Mouse (Mus musculus): ENCODE measurements around the gene Ninl.

Ninl gene

DNA sequence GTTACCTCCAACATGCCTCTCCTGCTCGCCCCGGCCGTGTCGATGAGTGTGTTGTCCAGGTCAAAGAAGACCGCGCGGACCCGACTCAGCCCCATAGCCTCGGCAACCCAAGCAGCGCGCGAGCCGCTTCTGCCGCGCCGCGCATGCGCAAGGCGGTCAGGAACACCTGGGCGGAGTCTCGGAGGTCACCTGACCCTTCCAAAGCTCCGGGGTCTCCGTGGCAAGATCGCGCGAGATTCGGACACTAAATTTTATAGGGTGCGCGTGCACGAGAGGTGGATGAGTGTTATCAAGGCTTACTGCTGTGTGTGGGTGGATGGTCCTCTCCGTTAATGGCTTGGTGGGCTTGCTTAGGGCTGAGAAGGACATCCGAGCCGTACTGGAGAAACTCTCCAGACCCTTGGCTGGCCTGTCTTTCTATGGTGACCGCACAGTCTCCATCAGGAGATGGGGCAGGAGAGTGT is at the start of gene Ninl, which contains the start of gene Nanp:
Gene Ninl (minus strand): TSS at position 151 of the 464 bp plus-strand sequence.
Gene Nanp (minus strand): TSS at position 167 of the 464 bp plus-strand sequence.
- in situ Hi-C loops (cut with MboI; ENCODE audit: unreplicated experiment in 2 of 2) = loop anchor here in 1 of 2 experiments (25.0 kb wide), 2 partner anchors 677 to 902 kb away; partner anchors contain the start of genes 3300002I08Rik and Zfp120

GRCm38 (mm10) chr2:151056637-151057036 is 17.5 kb upstream of the Ninl start:
- in situ Hi-C loops (cut with MboI; ENCODE audit: unreplicated experiment in 2 of 2) = no loop called here

GRCm38 (mm10) chr2:151040411-151040810 is 1.2 kb upstream of the Ninl start:
- in situ Hi-C loops (cut with MboI; ENCODE audit: unreplicated experiment in 2 of 2) = loop anchor here in 1 of 2 experiments (25.0 kb wide), 2 partner anchors 678 to 903 kb away; partner anchors contain the start of genes 3300002I08Rik and Zfp120

DNA sequence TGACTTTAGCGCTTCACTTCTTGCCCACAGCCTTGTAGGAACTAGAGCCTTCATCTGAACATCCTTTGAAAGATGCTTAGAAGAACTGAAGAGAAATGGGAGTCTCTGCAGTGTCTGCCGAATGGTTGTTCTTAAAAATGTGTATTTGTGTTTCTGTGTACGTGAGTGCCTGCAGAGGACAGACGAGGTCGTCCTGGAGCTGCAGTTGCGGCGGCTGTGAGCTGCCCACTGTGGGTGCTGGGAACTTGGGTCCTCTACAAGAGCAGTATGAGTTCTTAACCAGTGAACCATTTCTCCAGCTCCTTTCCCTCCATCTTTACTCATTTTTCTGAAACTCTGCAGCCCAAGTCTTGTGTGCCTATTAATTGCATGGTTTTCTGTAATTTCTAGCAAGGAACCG is 544 bp upstream of the Ninl start:
- in situ Hi-C loops (cut with MboI; ENCODE audit: unreplicated experiment in 2 of 2) = loop anchor here in 1 of 2 experiments (25.0 kb wide), 2 partner anchors 677 to 902 kb away; partner anchors contain the start of genes 3300002I08Rik and Zfp120

- in situ Hi-C loops (cut with MboI; ENCODE audit: unreplicated experiment in 2 of 2) = loop anchor here in 1 of 2 experiments (25.0 kb wide), 2 partner anchors 677 to 902 kb away; partner anchors contain the start of genes 3300002I08Rik and Zfp120
These were observed 365 bp downstream of the Ninl start for GRCm38 (mm10) chr2:151038811-151039222.

- in situ Hi-C loops (cut with MboI; ENCODE audit: unreplicated experiment in 2 of 2) = loop anchor here in 1 of 2 experiments (25.0 kb wide), 2 partner anchors 676 to 901 kb away; partner anchors contain the start of genes 3300002I08Rik and Zfp120
These were observed 1.2 kb downstream of the Ninl start for GRCm38 (mm10) chr2:151037876-151038552.

DNA sequence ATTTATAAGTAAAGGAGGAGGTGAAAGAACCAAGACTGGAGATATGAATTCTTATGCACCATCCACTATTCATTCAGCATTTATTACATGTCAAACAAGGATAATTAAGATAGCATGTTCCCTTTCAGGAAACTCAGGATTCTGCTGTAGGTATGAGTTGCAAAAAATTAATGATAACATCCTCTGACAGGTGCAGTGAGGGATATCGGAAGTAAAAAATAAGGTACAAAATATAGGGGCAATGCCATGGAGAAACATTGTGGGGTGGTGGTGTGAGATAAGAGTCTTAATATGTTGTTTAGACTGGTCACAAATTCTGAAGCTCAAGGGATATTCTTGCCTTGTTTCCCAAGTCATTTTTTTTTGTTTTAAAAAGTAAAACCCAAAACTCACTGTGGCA is 1.9 kb downstream of the Ninl start:
- in situ Hi-C loops (cut with MboI; ENCODE audit: unreplicated experiment in 2 of 2) = loop anchor here in 1 of 2 experiments (25.0 kb wide), 2 partner anchors 675 to 900 kb away; partner anchors contain the start of genes 3300002I08Rik and Zfp120

DNA sequence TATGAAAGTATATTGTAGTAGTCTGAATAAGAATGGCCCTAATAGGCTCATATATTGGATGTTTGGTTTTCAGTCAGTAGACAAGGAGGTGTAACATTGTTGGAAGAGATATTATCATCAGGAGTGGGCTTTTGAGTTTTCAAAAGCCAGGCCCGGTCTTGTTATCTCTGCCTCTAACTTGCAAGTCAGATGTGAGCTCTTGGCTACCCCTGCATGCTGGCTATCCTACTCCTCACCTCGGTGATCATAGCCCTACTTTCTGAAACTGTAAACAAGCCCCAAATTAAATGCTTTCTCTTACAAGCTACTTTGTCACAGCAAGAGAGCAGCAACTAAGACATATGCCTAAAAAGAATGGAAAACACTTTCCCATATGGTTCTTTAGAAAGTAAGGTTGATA is 2.5 kb downstream of the Ninl start:
- in situ Hi-C loops (cut with MboI; ENCODE audit: unreplicated experiment in 2 of 2) = loop anchor here in 1 of 2 experiments (25.0 kb wide), 2 partner anchors 674 to 899 kb away; partner anchors contain the start of genes 3300002I08Rik and Zfp120

DNA sequence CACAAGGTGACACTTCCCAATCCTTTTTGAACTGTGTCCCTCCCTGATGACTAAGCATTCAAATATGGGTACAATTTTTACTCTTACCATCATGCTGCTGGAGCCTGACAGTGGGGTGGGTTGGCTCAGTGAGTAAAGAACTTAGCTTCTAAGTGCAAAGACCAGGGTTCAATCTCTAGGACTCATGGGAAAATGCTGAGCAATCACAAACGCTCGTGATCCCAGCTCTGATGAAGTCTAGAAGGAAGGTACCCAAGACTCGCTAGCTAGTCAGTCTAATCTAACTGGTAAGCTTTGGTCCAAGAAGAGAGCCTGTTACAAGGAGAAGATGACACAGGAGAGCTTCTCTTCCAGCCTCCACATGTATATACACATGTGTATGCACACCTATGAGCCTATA is 4.7 kb downstream of the Ninl start:
- in situ Hi-C loops (cut with MboI; ENCODE audit: unreplicated experiment in 2 of 2) = loop anchor here in 1 of 2 experiments (25.0 kb wide), 2 partner anchors 672 to 897 kb away; partner anchors contain the start of genes 3300002I08Rik and Zfp120

- in situ Hi-C loops (cut with MboI; ENCODE audit: unreplicated experiment in 2 of 2) = loop anchor here in 1 of 2 experiments (25.0 kb wide), 2 partner anchors 884 to 1659 kb away; partner anchors contain the start of gene Zfp120
These were observed 18.0 kb downstream of the Ninl start for GRCm38 (mm10) chr2:151021158-151021557.

DNA sequence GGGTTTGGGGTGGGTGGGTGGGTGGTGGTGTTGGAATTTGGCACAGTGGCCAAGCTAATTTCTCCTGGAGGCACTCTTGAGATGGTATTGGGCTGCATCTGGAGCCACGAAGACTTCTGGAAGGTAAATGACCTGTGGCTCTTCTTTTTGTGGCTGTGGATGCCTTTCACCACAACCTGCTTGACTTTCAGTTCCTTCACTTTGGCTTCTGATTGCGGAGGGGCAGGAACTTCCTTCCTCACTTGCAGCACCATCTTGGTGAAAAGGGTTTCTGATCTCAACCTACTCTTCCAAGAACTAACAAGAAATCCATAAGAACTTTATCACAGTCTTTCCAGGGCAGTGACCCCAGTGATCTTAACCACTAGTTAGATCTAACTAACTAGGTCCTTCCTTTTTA is 23.9 kb downstream of the Ninl start:
- in situ Hi-C loops (cut with MboI; ENCODE audit: unreplicated experiment in 2 of 2) = loop anchor here in 1 of 2 experiments (25.0 kb wide), 2 partner anchors 878 to 1653 kb away; partner anchors contain the start of gene Zfp120

DNA sequence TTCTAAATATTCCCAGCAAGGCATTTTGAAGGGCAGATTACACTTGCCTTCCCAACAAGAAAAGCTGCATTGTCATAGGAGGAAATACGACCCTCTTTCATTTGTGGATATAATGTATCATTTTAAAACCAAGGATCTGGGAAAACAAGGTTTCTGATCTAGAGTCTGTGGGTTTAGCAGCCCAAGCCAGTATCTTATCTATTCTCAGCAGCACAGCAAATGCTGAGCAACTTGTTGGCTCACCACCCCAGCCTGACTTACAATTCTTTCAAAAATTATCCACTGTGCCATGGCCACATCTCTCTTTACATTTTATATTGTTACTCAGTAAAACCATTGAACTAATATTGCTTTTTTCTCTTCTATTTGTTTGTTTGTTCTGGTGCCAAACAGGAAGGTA is 27.9 kb downstream of the Ninl start:
- in situ Hi-C loops (cut with MboI; ENCODE audit: unreplicated experiment in 2 of 2) = loop anchor here in 1 of 2 experiments (25.0 kb wide), 2 partner anchors 874 to 1649 kb away; partner anchors contain the start of gene Zfp120

GRCm38 (mm10) chr2:151009515-151010085 is 29.6 kb downstream of the Ninl start:
- in situ Hi-C loops (cut with MboI; ENCODE audit: unreplicated experiment in 2 of 2) = loop anchor here (10.0 to 25.0 kb wide), 4 partner anchors 185 to 1647 kb away; partner anchors contain the start of gene Zfp120 (in 1 of the 2)

GRCm38 (mm10) chr2:151008939-151009509 is 30.2 kb downstream of the Ninl start:
- in situ Hi-C loops (cut with MboI; ENCODE audit: unreplicated experiment in 2 of 2) = loop anchor here (10.0 to 25.0 kb wide), 4 partner anchors 184 to 1647 kb away; partner anchors contain the start of gene Zfp120 (in 1 of the 2)

DNA sequence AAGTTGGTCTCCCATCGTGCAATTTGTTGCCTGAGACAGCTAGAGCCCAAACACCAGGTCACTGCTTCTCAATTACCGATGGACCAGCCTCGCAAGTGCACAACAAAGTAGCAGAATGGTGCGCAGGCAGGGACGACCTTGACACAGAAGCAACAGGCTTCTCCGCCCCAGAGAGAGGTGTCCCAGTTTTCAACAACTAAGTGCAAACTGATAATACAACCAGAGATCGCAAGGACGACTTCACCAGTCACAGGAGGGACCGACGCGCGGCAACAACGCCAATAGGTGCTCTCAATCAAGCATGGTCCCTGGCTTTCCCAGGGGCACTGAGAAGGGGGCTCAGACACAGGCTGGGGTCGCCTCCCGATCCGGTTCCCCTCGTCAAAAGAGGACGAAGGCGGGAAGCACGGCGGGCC is 30.7 kb downstream of the Ninl start:
- in situ Hi-C loops (cut with MboI; ENCODE audit: unreplicated experiment in 2 of 2) = loop anchor here (10.0 to 25.0 kb wide), 4 partner anchors 184 to 1646 kb away; partner anchors contain the start of gene Zfp120 (in 1 of the 2)

- in situ Hi-C loops (cut with MboI; ENCODE audit: unreplicated experiment in 2 of 2) = loop anchor here (10.0 to 25.0 kb wide), 4 partner anchors 183 to 1646 kb away; partner anchors contain the start of gene Zfp120 (in 1 of the 2)
These were observed 31.2 kb downstream of the Ninl start for GRCm38 (mm10) chr2:151008006-151008405.

DNA sequence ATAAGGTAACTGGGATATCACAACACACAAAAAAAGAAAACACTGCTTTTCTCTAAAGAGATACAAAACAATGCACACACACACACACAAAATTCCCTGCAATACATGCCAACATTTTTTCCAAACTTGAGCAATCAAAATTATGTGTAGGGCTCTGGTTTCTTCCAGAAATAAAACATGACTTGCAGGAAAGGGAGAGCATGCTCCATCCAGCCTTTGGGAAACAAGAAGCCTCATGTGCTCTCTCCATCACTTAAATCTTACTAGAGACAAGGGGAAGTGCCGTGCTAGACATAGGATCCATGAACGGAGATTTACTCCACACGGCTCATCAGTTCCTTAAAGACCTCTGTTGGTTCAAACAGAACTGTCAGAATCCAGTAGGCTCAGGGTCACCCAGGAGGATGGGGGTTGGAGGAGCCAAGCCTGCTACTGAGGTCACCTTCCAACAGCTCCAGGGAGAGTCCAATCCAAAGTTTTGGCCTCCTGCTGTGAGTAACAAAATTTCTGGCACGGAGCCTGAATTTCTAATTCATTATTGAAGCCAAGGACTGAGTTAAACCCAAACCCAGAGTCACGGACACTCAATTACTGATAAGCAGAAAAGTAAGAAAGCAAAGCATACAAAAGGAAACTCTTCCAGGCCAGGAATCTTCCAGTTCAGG is 32.8 kb downstream of the Ninl start:
- in situ Hi-C loops (cut with MboI; ENCODE audit: unreplicated experiment in 2 of 2) = loop anchor here (10.0 to 25.0 kb wide), 4 partner anchors 182 to 1644 kb away; partner anchors contain the start of gene Zfp120 (in 1 of the 2)

DNA sequence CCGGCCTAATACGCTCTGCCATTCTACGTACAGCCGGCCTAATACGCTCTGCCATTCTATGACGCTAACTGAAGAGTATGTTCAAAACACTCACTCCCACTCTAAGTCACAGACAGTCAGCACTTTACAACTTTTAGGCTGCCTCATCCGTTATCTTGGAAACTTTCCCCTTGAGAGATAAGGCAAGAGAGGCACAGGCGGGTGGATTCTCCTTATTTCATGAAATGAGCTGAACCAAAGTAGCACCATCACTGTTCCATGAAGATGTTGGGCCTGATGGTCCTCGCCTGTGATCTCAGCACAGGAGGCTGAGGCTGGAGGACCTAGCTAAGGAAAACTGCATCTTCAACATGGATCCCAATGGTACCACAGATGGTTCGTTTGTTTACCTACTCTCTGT is 34.8 kb downstream of the Ninl start:
- in situ Hi-C loops (cut with MboI; ENCODE audit: unreplicated experiment in 2 of 2) = loop anchor here (5.0 to 25.0 kb wide), 6 partner anchors 180 to 1642 kb away; partner anchors contain the start of gene Zfp120 (in 1 of the 2)

GRCm38 (mm10) chr2:151003796-151004195 is 35.4 kb downstream of the Ninl start:
- in situ Hi-C loops (cut with MboI; ENCODE audit: unreplicated experiment in 2 of 2) = loop anchor here (5.0 to 25.0 kb wide), 6 partner anchors 179 to 1641 kb away; partner anchors contain the start of gene Zfp120 (in 1 of the 2)

All from v-Abl transformed pro-B cells (cell line).